8 mouse cellular contexts compared by ENCODE assay signal in the genomic region with DNA sequence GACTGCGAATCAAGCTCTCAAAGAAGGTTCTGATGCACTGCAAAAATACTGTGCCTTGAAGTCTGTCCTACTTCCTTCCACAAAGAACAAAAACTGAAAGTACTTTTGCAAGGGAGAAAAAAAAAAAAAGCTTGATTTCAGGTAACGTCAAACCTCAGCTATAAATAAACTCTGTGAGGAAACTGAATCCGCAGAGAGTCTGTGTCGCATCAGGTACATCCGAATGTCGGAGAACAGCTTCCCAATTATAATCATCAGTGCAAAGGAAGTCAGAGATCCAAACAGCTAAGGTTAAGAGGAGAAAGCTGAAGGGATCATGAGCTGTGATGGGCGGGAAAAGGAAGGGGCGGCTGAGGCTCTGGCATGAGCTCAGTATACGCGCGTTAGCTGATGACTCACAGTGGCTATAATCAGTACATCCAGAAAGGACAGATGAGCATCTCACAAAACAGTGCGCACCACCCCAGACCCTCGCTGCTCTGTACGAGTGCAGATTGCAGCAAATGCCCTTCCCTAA.
A peak's percentile ranks its signal among the peaks of the same experiment; 100 is the strongest.
DNase-seq lines count a peak whose midpoint lies in the region; ATAC-seq and TF ChIP-seq lines count a peak whose summit lies in the region.

No protein-coding gene starts in this region.

- TF ChIP-seq EP300 in heart, adult 2 months (IDR thresholded peaks at IDR 0.05; ENCODE audit: insufficient read depth, low read depth, low read length), result no peak
- no peak for TF ChIP-seq EP300 in MEL (IDR thresholded peaks at IDR 0.05; ENCODE audit: low read depth in 1 of 2, low read length in 2 of 2)

- 0 out of 2 replicates have a peak overlapping the region, but pooled peaks have one; percentile 10 for H3K9ac ChIP-seq in heart, adult 2 months (ENCODE audit: low read depth, low read length)
- H3K9ac ChIP-seq in heart, embryonic 11.5 days (ENCODE audit: low read depth, low read length), result no peak overlapping the region
- H3K9ac ChIP-seq in MEL (ENCODE audit: control insufficient read depth, low read depth, low read length, poor library complexity, severe bottlenecking), result no peak overlapping the region
- H3K9ac ChIP-seq in embryonic facial prominence, embryonic 15.5 days, result no peak overlapping the region

- H3K27me3 ChIP-seq in heart, adult 2 months (ENCODE audit: control insufficient read depth, insufficient read depth, low read length), result no peaks in the 10 kb centered on the region
- no peaks in the 10 kb centered on the region for H3K27me3 ChIP-seq in heart, embryonic 11.5 days (ENCODE audit: control insufficient read depth, insufficient read depth, low read length)
- peaks cover 0 to 2% of the 10 kb centered on the region in 2 experiments; a peak in 2 of 4 replicates for H3K27me3 ChIP-seq in MEL (ENCODE audit: control insufficient read depth in 1 of 2, insufficient read depth in 2 of 2, low read length in 2 of 2)
- no peaks in the 10 kb centered on the region for H3K27me3 ChIP-seq in embryonic facial prominence, embryonic 15.5 days

- H3K4me3 ChIP-seq in heart, adult 2 months, result peak overlapping the region; percentile 15; the same call in 1 of the 2 replicates
- no peak overlapping the region for H3K4me3 ChIP-seq in heart, embryonic 11.5 days (ENCODE audit: low read depth, low read length)
- no peak overlapping the region for H3K4me3 ChIP-seq in MEL (ENCODE audit: control insufficient read depth in 1 of 2, insufficient read depth in 1 of 2, low read depth in 2 of 2, low read length in 2 of 2)
- no peak overlapping the region for H3K4me3 ChIP-seq in embryonic facial prominence, embryonic 15.5 days (replicated peaks)

- no peaks in the 10 kb centered on the region for H3K79me2 ChIP-seq in heart, adult 2 months (replicated peaks; ENCODE audit: control insufficient read depth, insufficient read depth, low read length)
- H3K79me2 ChIP-seq in MEL (ENCODE audit: control insufficient read depth, insufficient read depth, low read length, poor library complexity), result no peaks in the 10 kb centered on the region

- 29% methylated on average over 14 of the region's 14 CpGs for WGBS in heart, adult 2 months
- 63% methylated on average over 14 of the region's 14 CpGs for WGBS in heart, embryonic 11.5 days (ENCODE audit: insufficient replicate concordance)
- WGBS in embryonic facial prominence, embryonic 15.5 days, result 57% methylated on average over 14 of the region's 14 CpGs

- TF ChIP-seq CTCF in heart, adult 2 months (IDR thresholded peaks at IDR 0.05), result no peak
- TF ChIP-seq CTCF in MEL (IDR thresholded peaks at IDR 0.05 in 2 of 3, conservative IDR thresholded peaks at IDR 0.05 in 1 of 3; ENCODE audit: control insufficient read depth in 1 of 3, insufficient read depth in 1 of 3, low read depth in 2 of 3, low read length in 3 of 3, poor library complexity in 1 of 3, severe bottlenecking in 1 of 3), result no peak

- intact Hi-C loops in heart, adult 2 months (cut with DNase I), result loop anchor here (5.0 to 10.0 kb wide), 4 partner anchors 193 to 1231 kb away; a partner anchor contains a TSS

- no peaks in the 10 kb centered on the region for H3K36me3 ChIP-seq in heart, adult 2 months (ENCODE audit: control insufficient read depth, insufficient read depth, low read length)
- no peaks in the 10 kb centered on the region for H3K36me3 ChIP-seq in heart, embryonic 11.5 days (ENCODE audit: control insufficient read depth, insufficient read depth, low read length)
- H3K36me3 ChIP-seq in MEL (ENCODE audit: control insufficient read depth in 1 of 2, insufficient read depth in 2 of 2, low read length in 2 of 2), result peaks cover 0 to 2% of the 10 kb centered on the region in 2 experiments; a peak in 2 of 4 replicates
- no peaks in the 10 kb centered on the region for H3K36me3 ChIP-seq in embryonic facial prominence, embryonic 15.5 days

- peak in 1 of 2 experiments; percentile 23 for DNase-seq in heart, adult 2 months
- DNase-seq in MEL (ENCODE audit: low read depth, low spot score), result peak; percentile 36
- peak; percentile 10 to 25 for DNase-seq in kidney, postnatal 4 days
- DNase-seq in right cerebral cortex, postnatal 10 days (ENCODE audit: low spot score in 2 of 2), result peak; percentile 36 to 37
- no peak for DNase-seq in layer of hippocampus, postnatal 25 days (ENCODE audit: extremely low spot score in 1 of 2, low spot score in 1 of 2)
- no peak for DNase-seq in gastrocnemius, postnatal 4 days (ENCODE audit: low spot score in 2 of 2)

- ATAC-seq in heart, embryonic 11.5 days (replicated peaks; ENCODE audit: insufficient number of reproducible peaks, low FRiP score, low TSS enrichment), result no peak
- ATAC-seq in embryonic facial prominence, embryonic 15.5 days (ENCODE audit: insufficient number of reproducible peaks, low FRiP score, low TSS enrichment, low read depth), result no peak

- H3K4me1 ChIP-seq in heart, adult 2 months (ENCODE audit: control insufficient read depth, insufficient read depth, low read length), result peaks cover 3% of the 10 kb centered on the region
- H3K4me1 ChIP-seq in heart, embryonic 11.5 days (ENCODE audit: control insufficient read depth, insufficient read depth, low read length), result no peaks in the 10 kb centered on the region
- no peaks in the 10 kb centered on the region; a peak in 2 of 4 replicates for H3K4me1 ChIP-seq in MEL (ENCODE audit: control insufficient read depth in 1 of 2, insufficient read depth in 2 of 2, low read length in 2 of 2)
- H3K4me1 ChIP-seq in embryonic facial prominence, embryonic 15.5 days, result no peaks in the 10 kb centered on the region

- no peaks in the 10 kb centered on the region for H3K9me3 ChIP-seq in heart, embryonic 11.5 days (replicated peaks; ENCODE audit: control insufficient read depth, low read length)
- H3K9me3 ChIP-seq in MEL (replicated peaks; ENCODE audit: insufficient read depth, low read length), result no peaks in the 10 kb centered on the region
- H3K9me3 ChIP-seq in embryonic facial prominence, embryonic 15.5 days (replicated peaks), result no peaks in the 10 kb centered on the region

- no peak overlapping the region for H3K4me2 ChIP-seq in heart, embryonic 11.5 days
- H3K4me2 ChIP-seq in embryonic facial prominence, embryonic 15.5 days (replicated peaks), result peak overlapping the region; percentile 28

- TF ChIP-seq POLR2A in heart, adult 2 months (IDR thresholded peaks at IDR 0.05; ENCODE audit: insufficient read depth, low read depth, low read length), result no peak
- TF ChIP-seq POLR2A in MEL (IDR thresholded peaks at IDR 0.05; ENCODE audit: control insufficient read depth in 1 of 2, insufficient read depth in 1 of 2, low read depth in 1 of 2, low read length in 2 of 2, poor library complexity in 1 of 2), result no peak

- H3K27ac ChIP-seq in heart, adult 2 months, result peak overlapping the region; percentile 44
- H3K27ac ChIP-seq in heart, embryonic 11.5 days (ENCODE audit: low read depth, low read length), result no peak overlapping the region
- H3K27ac ChIP-seq in MEL (ENCODE audit: control insufficient read depth, low read depth, low read length), result no peak overlapping the region
- H3K27ac ChIP-seq in embryonic facial prominence, embryonic 15.5 days (replicated peaks), result no peak overlapping the region

- TF ChIP-seq RAD21 in MEL (IDR thresholded peaks at IDR 0.05; ENCODE audit: low read depth, low read length), result no peak

TF ChIP-seq in MEL, 35 proteins besides CTCF, POLR2A, EP300 and RAD21:
- TF ChIP-seq TBP (IDR thresholded peaks at IDR 0.05; ENCODE audit: low read depth, low read length) (no peak), RCOR1 (IDR thresholded peaks at IDR 0.05; ENCODE audit: low read depth, low read length) (no peak), CHD2 (IDR thresholded peaks at IDR 0.05; ENCODE audit: low read length) (no peak), GABPA (IDR thresholded peaks at IDR 0.05; ENCODE audit: low read depth, low read length) (no peak), ZMIZ1 (IDR thresholded peaks at IDR 0.05; ENCODE audit: low read depth, low read length) (no peak), KAT2A (conservative IDR thresholded peaks at IDR 0.05; ENCODE audit: low read depth, low read length) (no peak), SMC3 (IDR thresholded peaks at IDR 0.05; ENCODE audit: low read depth, low read length) (no peak), ZC3H11A (IDR thresholded peaks at IDR 0.05; ENCODE audit: low read depth, low read length) (no peak)

Comparison
In these comparisons a context has a peak if more than half of its experiments do, and no peak if none do; other contexts are left out.
1. DNase-seq: peak in MEL (single experiment), kidney, postnatal 4 days (2 of 2) and right cerebral cortex, postnatal 10 days (2 of 2); none in layer of hippocampus, postnatal 25 days (0 of 2) and gastrocnemius, postnatal 4 days (0 of 2).